Mouse (Mus musculus) brain, embryonic 14.5 days (tissue): ENCODE measurements around the gene Atp6v1g1.

Experiments used
- CTCF ChIP-seq: fragments of 200-500 bp; IDR thresholded peaks from 2 replicates; pipeline ENCODE4 v1.5.1; 2012; ENCODE audit warnings: inconsistent platforms, mild to moderate bottlenecking, moderate library complexity, borderline replicate concordance; ENCODE audit not compliant: insufficient read depth, insufficient read length; ENCODE audit errors: extremely low read depth
- POLR2A ChIP-seq: fragments of 200-500 bp; IDR thresholded peaks from 2 replicates; pipeline ENCODE4 v1.6.1; 2012; ENCODE audit warnings: mild to moderate bottlenecking, inconsistent platforms, borderline replicate concordance; ENCODE audit not compliant: poor library complexity, insufficient read depth, insufficient read length, severe bottlenecking; ENCODE audit errors: extremely low read depth

GRCm38 (mm10) chr4:63570208-63570781 lies 25.7 kb downstream of the Atp6v1g1 start:
- no peak for TF ChIP-seq CTCF
- TF ChIP-seq POLR2A = no peak
